Mouse (Mus musculus) cortical plate, adult 2 months (tissue): ENCODE measurements at regions not wholly inside any gene's neighbourhood (a gene's known extent, or its start where the extent isn't known, plus 50 kb on each side); places are given as distances from the start of the nearest gene placed in this dataset.

Experiments
- H3K27ac ChIP-seq: fragments of 200-500 bp; 2 replicates; pipeline ENCODE4 v1.5.1; 2012; ENCODE audit warnings: low read length, control low read depth, inconsistent platforms; ENCODE audit not compliant: insufficient read depth
- H3K4me1 ChIP-seq: fragments of 200-500 bp; 2 replicates; pipeline ENCODE4 v1.6.1; 2011; ENCODE audit warnings: low read length; ENCODE audit not compliant: control insufficient read depth, insufficient read depth
- H3K4me3 ChIP-seq: fragments of 200-500 bp; 2 replicates; pipeline ENCODE4 v1.5.1; 2011; ENCODE audit warnings: mild to moderate bottlenecking, low read length, control low read depth; ENCODE audit not compliant: insufficient read depth
- CTCF ChIP-seq: fragments of 200-500 bp; IDR thresholded peaks from 2 replicates; pipeline ENCODE4 v1.5.1; 2011; ENCODE audit warnings: mild to moderate bottlenecking, control low read depth, low read length; ENCODE audit not compliant: insufficient read depth; ENCODE audit errors: extremely low read depth
- POLR2A ChIP-seq: fragments of 200-500 bp; IDR thresholded peaks from 2 replicates; pipeline ENCODE4 v1.6.1; 2011; ENCODE audit warnings: mild to moderate bottlenecking, low read length, control low read depth; ENCODE audit not compliant: insufficient read depth; ENCODE audit errors: extremely low read depth

DNA sequence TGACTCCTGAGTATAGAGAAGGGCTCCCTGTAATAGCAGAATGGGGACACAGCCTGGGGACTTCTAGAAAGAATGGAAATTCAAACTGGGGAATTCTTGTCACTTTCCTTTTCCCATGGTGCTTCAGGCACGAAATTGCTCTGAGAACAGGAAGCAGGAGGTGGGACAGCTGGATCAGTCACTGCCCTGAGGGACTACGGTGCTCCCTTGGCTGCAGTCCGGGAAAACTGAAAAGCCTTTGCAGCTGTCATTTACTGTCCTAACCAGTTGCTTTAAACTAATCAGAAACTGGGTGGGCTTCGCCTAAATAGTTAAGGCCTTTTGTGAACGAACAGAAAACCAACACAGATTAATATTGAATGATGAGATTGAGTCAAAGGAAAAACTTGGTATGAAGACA, 237.9 kb downstream of the Cbln4 start:
- TF ChIP-seq CTCF, result no peak
- no peak for TF ChIP-seq POLR2A
- Histone ChIP-seq H3K4me1 (no peaks in the 10 kb centered on the region), H3K4me3 (no peak overlapping the region), H3K27ac (no peak overlapping the region)

- TF ChIP-seq CTCF (no peak), POLR2A (no peak)
Measured at GRCm38 (mm10) chr2:171800511-171801268, 242.6 kb downstream of the Cbln4 start.

DNA sequence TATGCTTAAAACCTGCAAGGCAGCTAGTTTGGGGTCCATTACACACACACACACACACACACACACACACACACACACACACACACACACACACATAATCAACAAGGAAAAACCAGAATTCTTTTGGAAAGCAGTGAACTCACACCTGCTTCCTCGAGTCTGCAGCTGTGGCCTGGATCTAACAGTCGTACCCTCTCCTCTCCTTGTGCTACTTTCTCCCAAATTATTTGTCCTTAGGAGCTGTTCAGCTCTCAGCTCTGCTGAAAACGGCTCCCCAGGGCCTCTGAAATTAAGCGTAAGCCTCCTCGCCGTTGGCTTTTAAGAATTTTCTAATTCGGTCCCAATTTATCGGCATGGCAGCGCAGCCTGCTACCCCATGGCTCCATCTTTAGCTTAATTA, 243.9 kb downstream of the Cbln4 start:
- Histone ChIP-seq H3K27ac (no peak overlapping the region), H3K4me3 (no peak overlapping the region), H3K4me1 (0 out of 2 replicates have a peak, but pooled peaks cover 1% of the 10 kb centered on the region)
- no peak for TF ChIP-seq POLR2A
- TF ChIP-seq CTCF, result no peak

More at GRCm38 (mm10) chr2:171800511-171801268, 242.6 kb downstream of the Cbln4 start:
- Histone ChIP-seq H3K4me1 (0 out of 2 replicates have a peak, but pooled peaks cover 1% of the 10 kb centered on the region), H3K4me3 (no peak overlapping the region), H3K27ac (no peak overlapping the region)

DNA sequence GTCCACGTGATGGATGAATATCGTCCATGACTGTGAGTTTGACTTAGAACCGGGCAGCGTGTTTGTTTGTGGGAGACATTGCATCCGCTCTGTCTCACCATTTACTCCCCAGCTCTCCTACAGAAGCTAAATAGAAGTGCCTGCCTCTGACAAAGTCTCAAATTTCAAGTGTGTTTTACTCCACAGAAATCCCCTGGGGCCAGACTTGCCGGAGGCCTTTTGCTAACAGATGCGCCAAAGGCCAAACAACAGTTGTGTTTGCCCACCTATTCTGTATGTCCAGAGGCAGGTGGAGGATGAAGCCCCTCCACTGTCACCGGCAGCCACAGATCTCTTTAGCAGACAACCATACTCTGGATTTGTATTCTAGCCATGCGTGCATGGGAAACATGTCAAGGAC, 252.6 kb downstream of the Cbln4 start:
- no peak for TF ChIP-seq CTCF
- TF ChIP-seq POLR2A, result no peak
- no peaks in the 10 kb centered on the region for H3K4me1 ChIP-seq
- H3K4me3 ChIP-seq, result no peak overlapping the region
- no peak overlapping the region for H3K27ac ChIP-seq

GRCm38 (mm10) chr2:171766193-171766930, 276.9 kb downstream of the Cbln4 start:
- Histone ChIP-seq H3K27ac (no peak overlapping the region), H3K4me3 (no peak overlapping the region), H3K4me1 (no peaks in the 10 kb centered on the region)
- no peak for TF ChIP-seq CTCF
- no peak for TF ChIP-seq POLR2A

- Histone ChIP-seq H3K4me1 (no peaks in the 10 kb centered on the region), H3K4me3 (no peak overlapping the region), H3K27ac (no peak overlapping the region)
- no peak for TF ChIP-seq POLR2A
Measured at GRCm38 (mm10) chr2:171765071-171765470, 278.2 kb downstream of the Cbln4 start.

DNA sequence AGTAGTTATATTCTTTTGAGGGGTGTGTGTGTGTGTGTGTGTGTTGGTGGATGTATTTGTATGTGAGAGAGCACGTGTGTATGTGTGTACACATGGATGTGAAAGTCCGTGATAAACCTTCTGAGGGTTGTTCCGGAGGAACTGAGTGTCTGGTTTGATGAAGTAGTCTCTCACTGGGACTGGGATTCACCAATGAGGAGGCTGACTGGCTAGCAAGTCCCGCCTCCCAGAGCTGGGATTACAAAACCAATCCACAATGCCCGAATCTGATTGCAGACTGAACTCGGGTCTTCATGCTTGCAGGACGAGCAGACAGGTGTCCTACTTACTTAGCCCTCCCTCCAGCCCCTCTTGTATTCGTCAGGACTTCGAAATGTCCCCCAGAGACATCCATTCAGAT, 289.8 kb downstream of the Cbln4 start:
- TF ChIP-seq CTCF (no peak), POLR2A (no peak)
- Histone ChIP-seq H3K4me1 (no peaks in the 10 kb centered on the region), H3K4me3 (no peak overlapping the region), H3K27ac (no peak overlapping the region)

GRCm38 (mm10) chr2:171747162-171747561, 296.1 kb downstream of the Cbln4 start:
- Histone ChIP-seq H3K4me1 (no peaks in the 10 kb centered on the region), H3K4me3 (no peak overlapping the region), H3K27ac (no peak overlapping the region)
- TF ChIP-seq POLR2A, result no peak
- TF ChIP-seq CTCF, result no peak

- Histone ChIP-seq H3K4me1 (no peaks in the 10 kb centered on the region), H3K27ac (no peak overlapping the region), H3K4me3 (no peak overlapping the region)
- TF ChIP-seq CTCF (no peak), POLR2A (no peak)
Measured at GRCm38 (mm10) chr2:171743111-171743510, 300.2 kb downstream of the Cbln4 start.

DNA sequence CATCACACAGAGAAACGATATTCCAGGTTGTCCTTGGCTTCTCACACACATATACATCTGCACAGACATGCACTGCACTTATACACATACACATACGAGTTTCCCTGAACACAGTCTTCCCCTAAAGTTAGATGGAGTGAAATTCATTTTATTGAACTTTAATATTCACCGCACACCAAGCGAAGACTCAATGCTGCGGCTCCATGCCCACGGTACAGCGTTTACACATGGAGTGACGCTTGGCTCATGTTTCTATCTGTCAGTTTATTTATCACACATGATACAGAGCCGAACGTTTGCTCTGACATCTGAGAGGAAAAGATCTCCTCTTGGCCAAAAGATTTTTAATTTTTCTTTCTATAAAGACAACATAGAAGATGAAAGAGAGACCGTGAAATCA, 300.6 kb downstream of the Cbln4 start:
- no peak overlapping the region for H3K4me3 ChIP-seq
- H3K4me1 ChIP-seq, result no peaks in the 10 kb centered on the region
- no peak overlapping the region for H3K27ac ChIP-seq
- TF ChIP-seq CTCF, result no peak
- TF ChIP-seq POLR2A, result no peak
